Mouse (Mus musculus) retina, postnatal 1 day (tissue): ENCODE measurements around the gene Gm14412.
"Not testable (repeated sequence)": the region's sequence is repeated elsewhere in the genome, so short reads cannot be mapped to it uniquely, and the experiment has no call there.

ENCODE experiments used
- DNase-seq: peaks from one replicate; pipeline ENCODE4 v3.0.0-alpha.2; 2012

Gm14412 gene

GRCm38 (mm10) chr2:177324257-177324733 is at the start of gene Gm14412:
Gene Gm14412, minus strand, starts transcription at chr2:177324307.
- DNase-seq: not testable (repeated sequence)

GRCm38 (mm10) chr2:177329661-177330292 is 5.7 kb upstream of the Gm14412 start:
- DNase-seq: not testable (repeated sequence)

GRCm38 (mm10) chr2:177321361-177321760 is 2.7 kb downstream of the Gm14412 start:
- not testable (repeated sequence) for DNase-seq

GRCm38 (mm10) chr2:177320786-177321320 is 3.3 kb downstream of the Gm14412 start:
- not testable (repeated sequence) for DNase-seq

GRCm38 (mm10) chr2:177318996-177319395 is 5.1 kb downstream of the Gm14412 start:
- no peak for DNase-seq

GRCm38 (mm10) chr2:177309627-177310026 is 14.5 kb downstream of the Gm14412 start:
- DNase-seq: not testable (repeated sequence)

- DNase-seq: not testable (repeated sequence)
Observed at GRCm38 (mm10) chr2:177304980-177305379, 19.1 kb downstream of the Gm14412 start.

GRCm38 (mm10) chr2:177283701-177284100 is 40.4 kb downstream of the Gm14412 start:
- DNase-seq: not testable (repeated sequence)

- DNase-seq: not testable (repeated sequence)
Observed at GRCm38 (mm10) chr2:177277754-177278153, 46.4 kb downstream of the Gm14412 start.

GRCm38 (mm10) chr2:177272237-177272636 is 51.9 kb downstream of the Gm14412 start:
- not testable (repeated sequence) for DNase-seq

GRCm38 (mm10) chr2:177266936-177267335 is 57.2 kb downstream of the Gm14412 start, which contains the start of gene Gm14409:
Gene Gm14409, minus strand, starts transcription at chr2:177267036.
- DNase-seq: not testable (repeated sequence)
